Mouse (Mus musculus) lung, embryonic 14.5 days (tissue): ENCODE results near the gene Frat1. TPM values are rescaled to one million over a fixed set of nuclear protein-coding genes. Genes with fewer than 3 reads are reported as not detected.
"Not testable (repeated sequence)": the region's sequence is repeated elsewhere in the genome, so short reads cannot be mapped to it uniquely, and the experiment has no call there.

Experiments used
- ATAC-seq: fragments of 200-750 bp; cut with Nextera tagmentation; 2 replicates; pipeline ENCODE4 v1.8.0; 2017; ENCODE audit warnings: mild to moderate bottlenecking, moderate TSS enrichment, moderate library complexity; ENCODE audit not compliant: insufficient read depth
- DNase-seq: peaks from one replicate; pipeline ENCODE4 v3.0.0-alpha.2; 2015
- H3K27ac ChIP-seq: fragments of 300-500 bp; sonication (generic); 2 replicates; pipeline ENCODE4 v1.5.1; 2014; ENCODE audit warnings: low read depth, mild to moderate bottlenecking, moderate library complexity
- H3K27me3 ChIP-seq: fragments of 300-500 bp; sonication (generic); 2 replicates; pipeline ENCODE4 v1.6.1; 2014; ENCODE audit warnings: low read length, control low read depth; ENCODE audit not compliant: insufficient read depth
- H3K36me3 ChIP-seq: fragments of 300-500 bp; sonication (generic); 2 replicates; pipeline ENCODE4 v1.6.1; 2014; ENCODE audit warnings: control low read depth; ENCODE audit not compliant: insufficient read depth
- H3K4me1 ChIP-seq: fragments of 300-500 bp; sonication (generic); 2 replicates; pipeline ENCODE4 v1.6.1; 2014; ENCODE audit warnings: antibody characterized with exemption, control low read depth; ENCODE audit not compliant: insufficient read depth
- H3K4me2 ChIP-seq: fragments of 300-500 bp; sonication (generic); 2 replicates; pipeline ENCODE4 v1.6.1; 2014; ENCODE audit warnings: mild to moderate bottlenecking
- H3K4me3 ChIP-seq: fragments of 300-500 bp; sonication (generic); 2 replicates; pipeline ENCODE4 v1.5.1; 2014; ENCODE audit warnings: low read depth, low read length
- H3K9ac ChIP-seq: fragments of 300-500 bp; sonication (generic); 2 replicates; pipeline ENCODE4 v1.6.1; 2014
- H3K9me3 ChIP-seq: fragments of 300-500 bp; sonication (generic); 2 replicates; pipeline ENCODE4 v1.6.1; 2016; ENCODE audit warnings: low read depth, low read length, control low read depth
- CTCF ChIP-seq: IDR thresholded peaks from 2 replicates; pipeline ENCODE4 v1.5.1; 2016; ENCODE audit warnings: antibody characterized with exemption, low read depth
- WGBS: fragments of 180-500 bp; shearing (Covaris S2); extraction: QIAGEN DNeasy Blood & Tissue Kit; methylation state at CpG from one replicate; pipeline ENCODE4 v1.1.7; 2014; 5-methylcytosine and 5-hydroxymethylcytosine counted together
- polyA plus RNA-seq: library from polyadenylated mRNA; unstranded; fragments of >200 nt; fragmentation: Nextera tagmentation; extraction: Ambion mirVana; gene quantifications from 2 replicates; pipeline ENCODE4 v1.2.1, GENCODE M21; 2014

The Frat1 gene
- polyA plus RNA-seq, 1 experiment from 2014 or later = 4.4 TPM

DNA sequence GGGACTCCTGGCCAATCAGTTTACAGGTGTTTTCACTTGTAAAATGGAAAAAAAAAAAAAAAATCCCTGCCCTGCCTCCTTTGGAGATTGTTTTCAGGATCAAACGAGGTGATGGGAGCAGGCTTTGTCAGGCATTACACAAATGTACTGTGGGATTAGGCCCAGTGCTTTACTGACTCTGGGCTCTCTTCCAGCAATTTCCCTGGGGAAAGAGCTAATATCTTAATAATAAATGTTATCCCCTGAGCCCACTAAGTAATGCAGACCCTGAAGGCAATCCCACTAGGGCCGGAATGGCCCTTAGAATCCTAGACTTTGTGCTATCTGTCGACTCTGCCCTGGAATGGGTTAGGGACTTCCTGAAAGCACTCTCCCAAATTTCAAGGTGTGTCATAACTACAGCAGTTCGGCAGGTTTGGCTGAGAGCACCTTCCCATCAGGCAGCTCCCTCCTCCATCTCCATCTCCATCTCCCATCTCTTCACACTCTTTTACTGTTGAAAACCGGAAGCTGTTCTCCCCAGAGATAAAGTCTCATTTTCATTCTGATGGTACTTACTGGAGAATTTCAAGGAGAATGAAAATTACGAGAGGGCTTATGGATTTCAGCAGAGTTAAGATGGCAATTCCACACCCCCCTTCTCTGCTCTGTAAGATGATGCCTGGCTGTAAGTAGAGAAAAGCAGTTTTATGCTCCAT is 20.4 kb downstream of the Frat1 start:
- ATAC-seq (no peak), DNase-seq (no peak)
- H3K4me2 ChIP-seq = no peak overlapping the region
- no peak for TF ChIP-seq CTCF
- H3K27me3 ChIP-seq = peaks cover 8% of the 10 kb centered on the region; the same call in 1 of the 2 replicates
- no peaks in the 10 kb centered on the region for H3K36me3 ChIP-seq
- H3K27ac ChIP-seq = no peak overlapping the region
- no peaks in the 10 kb centered on the region for H3K9me3 ChIP-seq
- no peak overlapping the region for H3K4me3 ChIP-seq
- WGBS = 28% methylated on average over 6 of the region's 6 CpGs
- H3K9ac ChIP-seq = no peak overlapping the region
- peaks cover 6% of the 10 kb centered on the region; the same call in 1 of the 2 replicates for H3K4me1 ChIP-seq

DNA sequence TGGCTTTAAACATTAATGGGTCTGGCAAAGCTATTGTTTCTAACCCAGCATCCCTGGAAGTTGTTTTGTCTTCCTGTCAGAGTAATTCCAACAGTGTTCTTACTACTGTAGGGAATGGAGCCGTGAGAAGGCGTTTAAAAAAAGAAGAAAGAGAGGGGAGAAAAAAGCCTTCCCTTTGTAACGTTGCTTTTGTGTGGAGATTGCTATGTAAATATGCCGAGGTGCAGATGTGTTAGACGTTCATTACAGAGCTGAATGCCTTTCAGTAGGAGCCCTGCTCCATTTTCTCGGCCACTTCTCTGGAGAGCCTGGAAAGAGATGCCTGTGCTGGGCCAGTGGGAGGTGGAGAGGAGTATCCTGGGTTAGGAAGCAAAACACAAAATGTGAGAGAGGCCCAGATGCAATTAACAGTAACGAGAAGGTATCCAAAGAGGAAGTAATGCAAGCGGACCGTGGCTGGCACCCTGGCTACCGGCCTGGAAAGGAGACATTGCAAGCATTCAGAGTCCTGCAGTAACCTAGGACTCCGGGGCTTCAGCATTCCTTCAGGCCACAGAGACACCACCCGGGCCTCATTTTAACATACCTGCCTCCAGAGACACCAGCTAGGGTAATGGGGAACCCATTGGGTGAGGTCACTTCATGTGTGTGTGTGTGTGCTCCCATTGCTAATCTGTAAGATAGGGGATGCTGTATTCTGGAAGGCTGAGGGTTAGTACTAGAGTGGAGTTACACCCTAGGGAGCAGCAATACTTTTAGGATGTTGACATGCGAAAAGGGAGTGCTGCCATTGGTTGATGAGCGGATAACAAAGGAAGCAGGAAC is 21.2 kb downstream of the Frat1 start:
- WGBS = 29% methylated on average over 14 of the region's 14 CpGs
- Histone ChIP-seq H3K27ac (0 out of 2 replicates have a peak overlapping the region, but pooled peaks have one; percentile 22), H3K4me2 (no peak overlapping the region), H3K9ac (no peak overlapping the region), H3K9me3 (no peaks in the 10 kb centered on the region), H3K4me1 (peaks cover 6% of the 10 kb centered on the region; the same call in 1 of the 2 replicates), H3K27me3 (peaks cover 5% of the 10 kb centered on the region; the same call in 1 of the 2 replicates), H3K4me3 (no peak overlapping the region), H3K36me3 (no peaks in the 10 kb centered on the region)
- TF ChIP-seq CTCF = no peak
- ATAC-seq (no peak), DNase-seq (no peak)

DNA sequence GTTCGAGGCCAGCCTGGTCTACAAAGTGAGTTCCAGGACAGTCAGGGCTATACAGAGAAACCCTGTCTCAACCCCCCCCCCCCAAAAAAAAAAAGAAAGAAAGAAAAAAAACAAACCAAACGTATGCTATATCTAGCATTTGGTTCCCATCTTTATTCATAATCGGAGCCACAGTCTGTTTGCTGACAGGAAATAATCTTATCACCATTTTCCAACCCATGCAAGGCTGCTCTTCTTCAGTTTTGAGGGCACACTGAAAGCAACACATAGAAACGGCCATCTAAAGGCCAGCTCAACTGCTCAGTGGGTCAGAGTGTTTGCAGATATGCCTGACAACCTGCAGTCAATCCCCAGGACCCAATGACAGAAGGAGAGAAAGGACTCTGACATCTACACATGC is 22.7 kb downstream of the Frat1 start:
- H3K4me3 ChIP-seq = no peak overlapping the region
- no peaks in the 10 kb centered on the region for H3K27me3 ChIP-seq
- no peaks in the 10 kb centered on the region for H3K4me1 ChIP-seq
- DNase-seq (no peak), ATAC-seq (no peak)
- H3K9me3 ChIP-seq = no peaks in the 10 kb centered on the region
- no peak overlapping the region for H3K9ac ChIP-seq
- H3K4me2 ChIP-seq = no peak overlapping the region
- 82% methylated on average over 4 of the region's 4 CpGs for WGBS
- no peaks in the 10 kb centered on the region for H3K36me3 ChIP-seq
- H3K27ac ChIP-seq = no peak overlapping the region
- TF ChIP-seq CTCF = no peak

DNA sequence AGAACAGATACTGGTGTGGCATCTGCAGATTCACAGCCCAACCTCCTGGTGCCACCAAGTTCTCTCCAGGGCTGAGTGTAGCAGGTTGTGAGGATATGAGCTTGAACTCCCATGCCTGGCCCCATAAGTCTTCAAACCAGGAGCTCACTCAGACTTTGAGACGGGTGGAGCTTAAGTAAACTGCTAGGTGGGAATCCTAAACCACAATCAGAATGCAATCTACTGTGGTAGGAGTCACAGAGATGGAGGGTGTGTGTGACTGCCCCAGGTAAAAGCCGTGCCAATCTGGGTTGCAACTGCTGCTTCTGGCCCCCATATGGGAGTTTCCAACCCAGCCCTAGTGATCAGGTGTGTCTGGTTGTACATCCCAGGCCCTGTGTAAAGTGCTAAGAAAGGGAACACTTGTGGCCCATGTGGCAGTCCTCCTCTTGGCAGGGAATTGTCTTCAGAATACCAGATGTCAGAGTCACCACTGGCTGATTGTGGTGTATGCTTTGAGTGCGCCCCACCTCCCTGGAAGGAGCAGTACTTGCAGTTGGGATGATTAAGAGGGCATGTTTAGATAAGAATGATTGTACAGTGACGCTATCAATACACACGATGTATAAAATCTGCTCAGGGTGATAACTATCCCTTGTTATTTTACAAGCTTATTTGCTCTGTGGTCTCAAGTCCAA is 27.5 kb downstream of the Frat1 start:
- ATAC-seq = no peak
- Histone ChIP-seq H3K9me3 (no peaks in the 10 kb centered on the region), H3K4me2 (no peak overlapping the region), H3K27me3 (no peaks in the 10 kb centered on the region), H3K4me1 (no peaks in the 10 kb centered on the region), H3K9ac (no peak overlapping the region), H3K27ac (no peak overlapping the region), H3K36me3 (peaks cover 1% of the 10 kb centered on the region; the same call in 1 of the 2 replicates), H3K4me3 (no peak overlapping the region)
- DNase-seq = no peak
- no peak for TF ChIP-seq CTCF
- 62% methylated on average over 5 of the region's 5 CpGs for WGBS

DNA sequence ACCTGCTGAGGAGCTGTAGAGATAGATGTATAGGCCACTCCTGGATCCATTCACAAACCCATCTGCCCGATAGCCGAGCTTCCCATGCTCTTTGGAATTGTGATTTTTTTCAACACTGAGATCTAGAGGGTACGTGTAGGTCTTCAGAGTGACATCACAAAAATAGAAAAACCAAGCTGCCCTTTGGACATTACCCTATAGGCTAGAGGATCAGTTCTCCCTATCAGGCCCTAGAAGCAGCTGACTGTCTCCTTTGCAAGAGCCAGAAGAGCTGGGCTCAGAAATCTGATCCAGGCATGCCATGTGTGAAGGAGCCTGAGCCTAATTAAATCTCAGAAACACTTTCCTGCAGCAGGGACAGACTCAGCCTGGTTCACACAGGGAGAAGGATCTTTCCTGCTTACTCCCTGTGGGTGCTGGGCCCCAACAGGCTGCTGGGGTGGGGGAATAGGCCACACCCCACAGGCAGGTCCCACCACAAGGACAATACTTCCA is 28.1 kb downstream of the Frat1 start:
- no peak for TF ChIP-seq CTCF
- no peaks in the 10 kb centered on the region for H3K4me1 ChIP-seq
- H3K36me3 ChIP-seq = peaks cover 8% of the 10 kb centered on the region; the same call in 1 of the 2 replicates
- no peak overlapping the region for H3K4me2 ChIP-seq
- WGBS = 61% methylated on average over 3 of the region's 3 CpGs
- DNase-seq (no peak), ATAC-seq (no peak)
- no peaks in the 10 kb centered on the region for H3K27me3 ChIP-seq
- no peaks in the 10 kb centered on the region for H3K9me3 ChIP-seq
- no peak overlapping the region for H3K4me3 ChIP-seq
- H3K9ac ChIP-seq = no peak overlapping the region
- no peak overlapping the region for H3K27ac ChIP-seq

DNA sequence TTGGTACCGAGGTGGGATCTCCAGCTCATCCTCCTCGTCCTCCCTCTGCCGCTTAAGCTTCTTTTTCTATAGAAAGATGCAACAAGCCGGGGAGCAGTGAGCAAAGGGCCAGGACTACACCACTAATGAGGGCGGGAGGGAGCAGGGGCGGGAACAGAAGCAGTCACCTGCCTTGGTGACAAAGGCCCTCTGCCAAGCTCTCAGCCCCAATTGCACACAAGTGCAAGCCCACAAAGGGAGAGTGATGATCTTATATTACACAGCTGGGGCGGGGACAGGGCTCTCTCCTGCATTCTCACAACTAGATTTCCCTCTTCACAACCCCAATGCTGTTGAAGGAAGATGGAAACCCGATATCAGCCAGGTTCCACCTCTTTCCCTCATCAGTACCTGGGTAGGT is 36.9 kb downstream of the Frat1 start:
- H3K27me3 ChIP-seq = no peaks in the 10 kb centered on the region
- no peak overlapping the region for H3K9ac ChIP-seq
- WGBS = 84% methylated on average over 8 of the region's 8 CpGs
- no peak overlapping the region for H3K4me3 ChIP-seq
- H3K27ac ChIP-seq = no peak overlapping the region
- no peak for ATAC-seq
- H3K9me3 ChIP-seq = no peaks in the 10 kb centered on the region
- DNase-seq = no peak
- no peaks in the 10 kb centered on the region for H3K4me1 ChIP-seq
- H3K36me3 ChIP-seq = peaks cover 63% of the 10 kb centered on the region
- no peak for TF ChIP-seq CTCF
- H3K4me2 ChIP-seq = no peak overlapping the region

DNA sequence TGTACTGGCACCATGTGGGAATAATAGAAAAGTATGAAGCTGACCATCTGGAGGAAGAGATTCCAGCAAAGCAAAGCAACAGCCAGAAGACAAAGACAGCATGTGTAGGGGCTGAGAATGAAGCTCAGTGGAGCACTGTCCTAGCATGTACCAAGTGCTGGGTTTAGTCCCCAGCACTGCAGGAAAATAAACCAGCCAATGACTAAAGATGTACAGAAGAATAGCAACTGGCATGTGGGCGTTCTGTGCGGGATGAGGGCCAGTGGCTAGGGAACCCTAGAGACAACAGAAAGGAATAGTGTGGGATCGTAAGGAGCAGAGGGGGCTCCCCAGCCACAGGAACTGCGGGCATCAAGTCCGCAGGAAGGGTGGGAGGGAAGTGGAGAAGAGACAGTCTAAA is 39.5 kb downstream of the Frat1 start:
- no peak overlapping the region for H3K9ac ChIP-seq
- WGBS = 94% methylated on average over 5 of the region's 5 CpGs
- no peak overlapping the region for H3K4me2 ChIP-seq
- ATAC-seq (no peak), DNase-seq (no peak)
- H3K27me3 ChIP-seq = no peaks in the 10 kb centered on the region
- no peak overlapping the region for H3K27ac ChIP-seq
- no peak for TF ChIP-seq CTCF
- no peak overlapping the region for H3K4me3 ChIP-seq
- no peaks in the 10 kb centered on the region for H3K9me3 ChIP-seq
- H3K36me3 ChIP-seq = peaks cover 74% of the 10 kb centered on the region
- no peaks in the 10 kb centered on the region for H3K4me1 ChIP-seq

DNA sequence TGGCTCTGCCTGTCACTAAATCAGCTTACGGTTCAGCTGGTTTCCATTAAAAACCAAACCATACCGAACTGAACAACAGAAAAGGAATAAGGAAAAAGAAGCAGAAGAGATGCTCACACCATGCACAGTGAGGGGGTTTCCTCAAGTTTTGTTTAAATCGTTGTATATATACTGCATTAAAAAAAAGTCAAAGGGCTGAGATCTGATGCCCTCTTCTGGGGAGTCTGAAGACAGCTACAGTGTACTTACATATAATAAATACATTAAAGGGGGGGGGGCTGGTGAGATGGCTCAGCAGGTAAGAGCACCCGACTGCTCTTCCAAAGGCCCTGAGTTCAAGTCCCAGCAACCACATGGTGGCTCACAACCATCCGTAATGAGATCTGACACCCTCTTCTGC is 40.2 kb downstream of the Frat1 start:
- H3K27ac ChIP-seq, H3K4me2 ChIP-seq, H3K9me3 ChIP-seq, H3K9ac ChIP-seq, H3K4me1 ChIP-seq, H3K27me3 ChIP-seq, H3K4me3 ChIP-seq, ATAC-seq: not testable (repeated sequence)
- DNase-seq = peak; percentile 11
- peaks cover 77% of the 10 kb centered on the region for H3K36me3 ChIP-seq
- WGBS = 85% methylated on average over 5 of the region's 5 CpGs
